Mouse (Mus musculus) midbrain, embryonic 10.5 days (tissue): ENCODE results near the gene Mrpl22. TPM values are rescaled to one million over a fixed set of nuclear protein-coding genes. Genes with fewer than 3 reads are reported as not detected.
"Not testable (repeated sequence)": the region's sequence is repeated elsewhere in the genome, so short reads cannot be mapped to it uniquely, and the experiment has no call there.

Experiments
- DNase-seq: peaks from one replicate; pipeline ENCODE4 v3.0.0-alpha.2; 2017; ENCODE audit warnings: low spot score
- H3K27ac ChIP-seq: fragments of 300-500 bp; sonication (generic); replicated peaks from 2 replicates; pipeline ENCODE4 v1.5.1; 2016; ENCODE audit warnings: mild to moderate bottlenecking
- H3K27me3 ChIP-seq: fragments of 300-500 bp; sonication (generic); 2 replicates; pipeline ENCODE4 v1.6.1; 2016; ENCODE audit warnings: low read depth, mild to moderate bottlenecking; ENCODE audit not compliant: poor library complexity, severe bottlenecking
- H3K36me3 ChIP-seq: fragments of 300-500 bp; sonication (generic); 2 replicates; pipeline ENCODE4 v1.6.1; 2016; ENCODE audit warnings: mild to moderate bottlenecking, moderate library complexity
- H3K4me1 ChIP-seq: fragments of 300-500 bp; sonication (generic); 2 replicates; pipeline ENCODE4 v1.6.1; 2016
- H3K4me3 ChIP-seq: fragments of 300-500 bp; sonication (generic); 2 replicates; pipeline ENCODE4 v1.5.1; 2016; ENCODE audit warnings: mild to moderate bottlenecking, moderate library complexity
- H3K9me3 ChIP-seq: fragments of 300-500 bp; sonication (generic); replicated peaks from 2 replicates; pipeline ENCODE4 v1.6.1; 2016; ENCODE audit warnings: mild to moderate bottlenecking
- WGBS: fragments of 180-500 bp; shearing (Covaris S2); methylation state at CpG from one replicate; pipeline ENCODE4 v1.1.7; 2016; 5-methylcytosine and 5-hydroxymethylcytosine counted together
- polyA plus RNA-seq: library from polyadenylated mRNA; unstranded; fragments of >200 nt; fragmentation: Nextera tagmentation; extraction: Ambion mirVana; gene quantifications from 2 replicates; pipeline ENCODE4 v1.2.1, GENCODE M21; 2016

The Mrpl22 gene
- polyA plus RNA-seq, 1 experiment from 2014 or later = 142 TPM

GRCm38 (mm10) chr11:58193326-58193725 is 21.9 kb downstream of the Mrpl22 start:
- Histone ChIP-seq H3K36me3 (no peaks in the 10 kb centered on the region), H3K27me3 (no peaks in the 10 kb centered on the region), H3K9me3 (no peaks in the 10 kb centered on the region), H3K27ac (no peak overlapping the region), H3K4me3 (no peak overlapping the region), H3K4me1 (peaks cover 10% of the 10 kb centered on the region)
- WGBS = 79% methylated on average over 3 of the region's 3 CpGs
- DNase-seq = no peak

- WGBS = 43% methylated on average over 4 of the region's 4 CpGs
- H3K27me3 ChIP-seq = no peaks in the 10 kb centered on the region
- H3K9me3 ChIP-seq = no peaks in the 10 kb centered on the region
- H3K4me1 ChIP-seq = peaks cover 14% of the 10 kb centered on the region
- H3K27ac ChIP-seq = no peak overlapping the region
- H3K36me3 ChIP-seq = no peaks in the 10 kb centered on the region
- H3K4me3 ChIP-seq = no peak overlapping the region
- DNase-seq = no peak
Measured at GRCm38 (mm10) chr11:58193860-58194520, 22.5 kb downstream of the Mrpl22 start.

- H3K4me3 ChIP-seq = peak overlapping the region; percentile 58; the same call in 1 of the 2 replicates
- no peak for DNase-seq
- no peaks in the 10 kb centered on the region for H3K36me3 ChIP-seq
- H3K27me3 ChIP-seq = no peaks in the 10 kb centered on the region
- no peaks in the 10 kb centered on the region for H3K9me3 ChIP-seq
- no peak overlapping the region for H3K27ac ChIP-seq
- peaks cover 13% of the 10 kb centered on the region for H3K4me1 ChIP-seq
- 90% methylated on average over 4 of the region's 4 CpGs for WGBS
Measured at GRCm38 (mm10) chr11:58198663-58199062, 27.2 kb downstream of the Mrpl22 start.

- DNase-seq = peak; percentile 43
- H3K36me3 ChIP-seq, H3K4me1 ChIP-seq, H3K9me3 ChIP-seq, H3K27me3 ChIP-seq: not testable (repeated sequence)
- Histone ChIP-seq H3K27ac (peak within 1 kb of the TSS; percentile 74), H3K4me3 (peak within 1 kb of the TSS; percentile 58)
- WGBS = 15% methylated on average over 14 of the region's 15 CpGs
Measured at GRCm38 (mm10) chr11:58199229-58200037, 28.0 kb downstream of the Mrpl22 start, which contains the start of the genes Igtp and Irgm2. TSS of gene Igtp (plus strand) at chr11:58199556. TSS of gene Irgm2 (plus strand) at chr11:58199618.

GRCm38 (mm10) chr11:58200226-58200625 is 28.8 kb downstream of the Mrpl22 start:
- Histone ChIP-seq H3K4me3 (no peak overlapping the region), H3K27me3 (no peaks in the 10 kb centered on the region), H3K27ac (no peak overlapping the region), H3K4me1 (peaks cover 7% of the 10 kb centered on the region), H3K36me3 (no peaks in the 10 kb centered on the region), H3K9me3 (no peaks in the 10 kb centered on the region)
- WGBS = 92% methylated on average over 4 of the region's 4 CpGs
- DNase-seq = no peak

- Histone ChIP-seq H3K9me3 (no peaks in the 10 kb centered on the region), H3K4me1 (peaks cover 7% of the 10 kb centered on the region), H3K27ac (no peak overlapping the region), H3K27me3 (no peaks in the 10 kb centered on the region), H3K36me3 (no peaks in the 10 kb centered on the region), H3K4me3 (no peak overlapping the region)
- 88% methylated on average over 12 of the region's 12 CpGs for WGBS
- DNase-seq = no peak
Measured at GRCm38 (mm10) chr11:58201052-58201451, 29.6 kb downstream of the Mrpl22 start.

- Histone ChIP-seq H3K9me3 (no peaks in the 10 kb centered on the region), H3K36me3 (no peaks in the 10 kb centered on the region), H3K27ac (no peak overlapping the region), H3K4me1 (peaks cover 15% of the 10 kb centered on the region), H3K4me3 (no peak overlapping the region), H3K27me3 (no peaks in the 10 kb centered on the region)
- WGBS = 92% methylated on average over 1 of the region's 1 CpGs
- no peak for DNase-seq
Measured at GRCm38 (mm10) chr11:58210321-58210886, 38.9 kb downstream of the Mrpl22 start.

- Histone ChIP-seq H3K27ac (0 out of 2 replicates have a peak overlapping the region, but pooled peaks have one; percentile 13), H3K36me3 (no peaks in the 10 kb centered on the region), H3K9me3 (no peaks in the 10 kb centered on the region), H3K4me1 (peaks cover 15% of the 10 kb centered on the region), H3K27me3 (no peaks in the 10 kb centered on the region), H3K4me3 (no peak overlapping the region)
- WGBS = 28% methylated on average over 9 of the region's 9 CpGs
- no peak for DNase-seq
Measured at GRCm38 (mm10) chr11:58211062-58211681, 39.7 kb downstream of the Mrpl22 start.

GRCm38 (mm10) chr11:58211682-58212067 is 40.2 kb downstream of the Mrpl22 start:
- no peak for DNase-seq
- WGBS = 13% methylated on average over 2 of the region's 2 CpGs
- Histone ChIP-seq H3K36me3 (no peaks in the 10 kb centered on the region), H3K4me3 (no peak overlapping the region), H3K4me1 (peaks cover 15% of the 10 kb centered on the region), H3K27me3 (no peaks in the 10 kb centered on the region), H3K27ac (no peak overlapping the region), H3K9me3 (no peaks in the 10 kb centered on the region)

- WGBS = 82% methylated on average over 7 of the region's 7 CpGs
- no peak for DNase-seq
- Histone ChIP-seq H3K4me1 (peaks cover 15% of the 10 kb centered on the region), H3K27me3 (no peaks in the 10 kb centered on the region), H3K4me3 (no peak overlapping the region), H3K27ac (no peak overlapping the region), H3K9me3 (no peaks in the 10 kb centered on the region), H3K36me3 (no peaks in the 10 kb centered on the region)
Measured at GRCm38 (mm10) chr11:58213673-58214342, 42.3 kb downstream of the Mrpl22 start.

- H3K9me3 ChIP-seq = no peaks in the 10 kb centered on the region
- peak overlapping the region; percentile 36 for H3K4me3 ChIP-seq
- H3K27me3 ChIP-seq = no peaks in the 10 kb centered on the region
- peaks cover 15% of the 10 kb centered on the region for H3K4me1 ChIP-seq
- H3K27ac ChIP-seq = peak overlapping the region; percentile 61
- H3K36me3 ChIP-seq = no peaks in the 10 kb centered on the region
- 51% methylated on average over 16 of the region's 17 CpGs for WGBS
- DNase-seq = no peak
Measured at GRCm38 (mm10) chr11:58214391-58215048, 43.1 kb downstream of the Mrpl22 start.

GRCm38 (mm10) chr11:58215049-58215430 is 43.6 kb downstream of the Mrpl22 start:
- H3K27ac ChIP-seq, H3K36me3 ChIP-seq, H3K27me3 ChIP-seq, DNase-seq, H3K4me3 ChIP-seq, H3K9me3 ChIP-seq: not testable (repeated sequence)
- WGBS = 20% methylated on average over 2 of the region's 3 CpGs
- H3K4me1 ChIP-seq = peaks cover 15% of the 10 kb centered on the region
